Mouse (Mus musculus): ENCODE measurements around the gene Tpmt.

DNA sequence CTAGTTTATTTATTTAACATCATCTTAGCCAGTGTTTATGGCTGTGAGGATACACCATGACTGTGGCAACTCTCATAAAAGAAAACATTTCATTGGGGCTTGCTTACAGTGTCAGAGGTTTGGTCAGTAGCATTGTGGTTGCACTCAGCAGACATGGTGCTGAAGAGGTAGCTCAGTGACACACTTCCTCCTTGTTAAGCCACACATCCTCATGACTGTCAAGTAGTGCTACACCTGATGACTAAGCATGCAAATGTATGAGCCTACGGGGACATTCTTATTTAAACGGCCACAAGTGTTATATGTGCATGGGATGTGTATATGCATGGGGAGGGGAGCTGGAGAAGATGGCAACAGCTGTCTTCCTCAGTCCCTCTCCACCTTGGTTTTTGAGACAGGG, 60.7 kb downstream of the Tpmt start:
- TF ChIP-seq POLR2A (IDR thresholded peaks at IDR 0.05; ENCODE audit: control insufficient read depth, low read depth, low read length) (no peak), CTCF (IDR thresholded peaks at IDR 0.05; ENCODE audit: control insufficient read depth, insufficient read depth, insufficient replicate concordance, low read depth, low read length) (no peak)
